Mouse (Mus musculus) testis, postnatal 10 days (tissue): ENCODE results near the gene Cylc1.

Experiments
- DNase-seq: peaks from one replicate; pipeline ENCODE4 v3.0.0; 2021; ENCODE audit warnings: low spot score

The Cylc1 gene

DNA sequence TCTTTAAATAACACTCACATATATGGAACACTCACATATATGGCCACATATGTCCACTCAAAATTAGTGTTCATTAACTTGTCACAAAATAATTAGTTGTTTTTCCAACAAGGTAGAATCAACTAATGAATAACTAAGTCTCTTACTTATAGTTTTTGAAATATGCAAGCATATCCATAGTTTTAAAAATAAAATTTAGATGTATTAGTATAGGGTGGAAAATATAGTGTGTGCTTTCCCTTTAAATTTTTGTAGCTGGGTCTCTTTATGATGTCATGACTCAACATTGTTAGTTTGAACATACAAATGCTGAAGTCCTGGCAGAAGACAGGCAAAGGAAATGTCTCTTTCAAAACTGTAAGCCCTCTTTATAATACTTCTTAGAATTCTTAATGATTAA, at the start of gene Cylc1:
Gene Cylc1, plus strand, starts transcription at position 301 of the 400 bp plus-strand sequence.
- DNase-seq, result no peak

GRCm38 (mm10) chrX:111078680-111079079, 31.5 kb upstream of the Cylc1 start:
- no peak for DNase-seq

DNA sequence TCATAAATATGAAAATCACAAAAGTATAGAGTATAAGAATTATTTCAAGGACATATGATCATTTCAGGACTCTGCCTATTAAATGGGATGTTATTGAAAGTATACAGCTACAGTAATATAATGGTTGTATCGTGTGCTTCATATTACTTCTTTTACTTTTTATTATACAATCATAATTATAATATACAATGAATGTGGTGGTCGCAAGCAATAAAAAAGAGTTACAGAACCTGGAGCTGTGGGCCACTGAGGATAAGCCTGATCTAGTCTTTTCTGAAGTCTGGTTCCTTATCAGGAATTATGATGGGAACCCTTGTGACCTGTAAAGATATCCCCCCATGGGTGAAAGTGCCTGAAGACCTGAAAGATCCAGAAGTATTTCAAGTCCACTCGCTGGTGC, 57.8 kb downstream of the Cylc1 start, which contains the start of gene Gm10112:
Gene Gm10112, plus strand, starts transcription at position 301 of the 400 bp plus-strand sequence.
- DNase-seq, result no peak
